Mouse (Mus musculus) liver, adult 2 months (tissue): ENCODE data around the gene Cd300lb.

Source experiments
- CTCF ChIP-seq: fragments of 200-500 bp; IDR thresholded peaks from 2 replicates; pipeline ENCODE4 v1.5.1; 2011; ENCODE audit warnings: low read depth, low read length, control low read depth
- POLR2A ChIP-seq: fragments of 200-500 bp; IDR thresholded peaks from 2 replicates; pipeline ENCODE4 v1.6.1; 2011; ENCODE audit warnings: low read length, control low read depth; ENCODE audit not compliant: insufficient read depth; ENCODE audit errors: extremely low read depth

- no peak for TF ChIP-seq POLR2A
- peak; percentile 78 for TF ChIP-seq CTCF
These were observed 57.0 kb downstream of the Cd300lb start for GRCm38 (mm10) chr11:114877145-114877544.
